Mouse (Mus musculus): Measurements from ENCODE around the gene Gstt3.

GRCm38 (mm10) chr10:75780769-75781578 is at the start of gene Gstt3, which contains the start of gene Gm20441:
- peak; percentile 87 for TF ChIP-seq POLR2A (IDR thresholded peaks at IDR 0.05; ENCODE audit: control insufficient read depth, low read depth, low read length)
- no peak for TF ChIP-seq CTCF (IDR thresholded peaks at IDR 0.05; ENCODE audit: control insufficient read depth, insufficient read depth, insufficient replicate concordance, low read depth, low read length)
